Mouse (Mus musculus) heart, embryonic 10.5 days (tissue): Measurements from ENCODE around the gene Tmco3. TPM values are rescaled to one million over a fixed set of nuclear protein-coding genes. Genes with fewer than 3 reads are reported as not detected.
"Not testable (repeated sequence)": the region's sequence is repeated elsewhere in the genome, so short reads cannot be mapped to it uniquely, and the experiment has no call there.

Experiments
- DNase-seq: peaks from one replicate; pipeline ENCODE4 v3.0.0-alpha.2; 2017; ENCODE audit warnings: low spot score
- H3K27ac ChIP-seq: fragments of 300-500 bp; sonication (generic); 2 replicates; pipeline ENCODE4 v1.5.1; 2016; ENCODE audit warnings: mild to moderate bottlenecking
- H3K27me3 ChIP-seq: fragments of 300-500 bp; sonication (generic); 2 replicates; pipeline ENCODE4 v1.6.1; 2016; ENCODE audit warnings: mild to moderate bottlenecking; ENCODE audit not compliant: poor library complexity, insufficient read depth, severe bottlenecking
- H3K36me3 ChIP-seq: fragments of 300-500 bp; sonication (generic); 2 replicates; pipeline ENCODE4 v1.6.1; 2016; ENCODE audit warnings: mild to moderate bottlenecking, moderate library complexity
- H3K4me1 ChIP-seq: fragments of 300-500 bp; sonication (generic); 2 replicates; pipeline ENCODE4 v1.6.1; 2016; ENCODE audit warnings: mild to moderate bottlenecking
- H3K4me3 ChIP-seq: fragments of 300-500 bp; sonication (generic); 2 replicates; pipeline ENCODE4 v1.5.1; 2016; ENCODE audit warnings: mild to moderate bottlenecking, moderate library complexity
- H3K9me3 ChIP-seq: fragments of 300-500 bp; sonication (generic); 2 replicates; pipeline ENCODE4 v1.6.1; 2016; ENCODE audit warnings: mild to moderate bottlenecking, moderate library complexity
- WGBS: fragments of 180-500 bp; shearing (Covaris S2); methylation state at CpG from one replicate; pipeline ENCODE4 v1.1.7; 2016; 5-methylcytosine and 5-hydroxymethylcytosine counted together
- polyA plus RNA-seq: library from polyadenylated mRNA; unstranded; fragments of >200 nt; fragmentation: Nextera tagmentation; extraction: Ambion mirVana; gene quantifications from 2 replicates; pipeline ENCODE4 v1.2.1, GENCODE M21; 2016

The Tmco3 gene
- polyA plus RNA-seq, 1 experiment from 2014 or later = 39.6 TPM

DNA sequence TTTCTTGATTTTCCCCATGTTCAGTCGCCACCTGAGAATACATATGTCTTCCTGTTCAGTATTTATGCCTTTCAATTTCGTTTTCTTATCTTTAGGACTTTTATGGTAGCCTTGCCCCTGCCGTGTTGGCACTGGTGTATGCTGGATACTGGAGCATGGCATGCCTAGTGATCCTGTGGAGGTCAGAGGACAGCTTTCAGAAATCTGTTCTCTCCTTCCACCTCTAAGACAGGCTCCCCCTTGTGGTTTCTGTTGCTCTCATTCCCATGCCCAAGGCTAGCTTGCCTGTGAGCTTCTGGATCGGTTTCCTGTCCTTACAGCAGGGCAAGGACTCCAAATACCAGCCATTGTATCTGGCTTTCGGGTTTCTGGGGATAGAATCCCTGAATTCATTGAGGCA, 38.6 kb downstream of the Tmco3 start:
- DNase-seq = no peak
- no peak overlapping the region for H3K27ac ChIP-seq
- no peak overlapping the region for H3K4me3 ChIP-seq
- H3K4me1 ChIP-seq = no peaks in the 10 kb centered on the region
- 35% methylated on average over 5 of the region's 5 CpGs for WGBS
- peaks cover 9% of the 10 kb centered on the region for H3K36me3 ChIP-seq
- H3K9me3 ChIP-seq = no peaks in the 10 kb centered on the region
- H3K27me3 ChIP-seq = no peaks in the 10 kb centered on the region

DNA sequence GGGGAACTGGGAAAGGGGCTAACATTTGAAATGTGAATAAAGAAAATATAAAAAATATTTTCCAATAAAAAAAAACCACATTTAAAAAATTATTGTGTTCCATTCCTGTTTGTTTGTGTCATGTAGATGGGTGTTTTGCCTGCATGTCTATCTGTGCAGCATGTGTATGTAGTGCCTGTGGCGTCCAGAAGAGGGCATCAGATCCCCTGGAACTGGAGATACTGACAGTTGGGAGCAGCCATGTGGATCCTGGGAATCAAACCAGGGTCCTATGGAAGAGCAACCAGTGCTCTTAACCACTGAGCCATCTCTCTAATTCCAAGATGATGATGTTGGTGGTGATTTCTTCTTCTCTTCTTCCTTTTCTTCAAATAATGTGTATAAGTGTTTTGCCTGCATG, 46.7 kb downstream of the Tmco3 start:
- Histone ChIP-seq H3K4me1 (0 out of 2 replicates have a peak, but pooled peaks cover 4% of the 10 kb centered on the region), H3K27ac (no peak overlapping the region), H3K36me3 (no peaks in the 10 kb centered on the region), H3K4me3 (no peak overlapping the region), H3K27me3 (no peaks in the 10 kb centered on the region), H3K9me3 (no peaks in the 10 kb centered on the region)
- WGBS = 51% methylated on average over 1 of the region's 1 CpGs
- DNase-seq = no peak

GRCm38 (mm10) chr8:13337245-13337644, 49.3 kb downstream of the Tmco3 start:
- H3K36me3 ChIP-seq = peaks cover 19% of the 10 kb centered on the region
- H3K4me1 ChIP-seq = peaks cover 23% of the 10 kb centered on the region
- not testable (repeated sequence) for H3K27me3 ChIP-seq, H3K9me3 ChIP-seq, DNase-seq, H3K27ac ChIP-seq, H3K4me3 ChIP-seq
- WGBS = 79% methylated on average over 6 of the region's 6 CpGs

- Histone ChIP-seq H3K4me3 (peak overlapping the region; percentile 94), H3K27me3 (no peaks in the 10 kb centered on the region), H3K9me3 (no peaks in the 10 kb centered on the region), H3K36me3 (peaks cover 24% of the 10 kb centered on the region), H3K27ac (peak overlapping the region; percentile 97), H3K4me1 (peaks cover 27% of the 10 kb centered on the region)
- no peak for DNase-seq
- WGBS = 73% methylated on average over 3 of the region's 3 CpGs
Observed at GRCm38 (mm10) chr8:13337678-13338077, 49.7 kb downstream of the Tmco3 start.

DNA sequence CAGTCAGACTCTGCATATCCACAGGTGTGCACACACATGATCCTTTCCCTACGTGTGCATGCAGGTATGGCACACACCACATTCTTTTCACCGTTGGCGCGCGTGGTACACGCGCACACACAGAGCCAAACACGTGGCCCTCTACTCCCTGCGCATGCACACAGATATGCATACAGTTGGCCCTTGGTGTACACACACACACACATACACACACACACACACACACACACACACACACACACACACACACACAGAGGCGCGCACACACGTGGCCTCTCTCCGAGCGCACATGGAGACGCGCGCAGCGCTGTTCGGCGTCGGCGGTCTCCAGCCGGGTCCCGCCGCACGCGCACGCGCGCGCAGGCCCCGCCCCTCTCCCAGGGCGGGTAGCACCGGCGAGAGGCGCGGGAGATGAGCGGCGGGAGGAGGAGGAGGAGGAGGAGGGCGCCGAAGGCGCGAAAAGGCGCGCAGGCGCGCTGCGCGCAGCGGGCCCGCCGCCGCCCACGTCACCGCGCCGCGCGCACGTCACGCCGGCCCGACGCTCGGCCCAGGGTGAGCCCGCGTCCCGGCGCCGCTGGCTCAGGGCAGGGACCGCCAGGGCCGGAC, 50.4 kb downstream of the Tmco3 start, which contains the start of gene Tfdp1:
TSS of gene Tfdp1 (plus strand) at position 497 of the 606 bp plus-strand sequence.
- DNase-seq = peak; percentile 92
- H3K36me3 ChIP-seq = peaks cover 31% of the 10 kb centered on the region
- H3K9me3 ChIP-seq = no peaks in the 10 kb centered on the region
- peak within 1 kb of the TSS; percentile 97 for H3K27ac ChIP-seq
- WGBS = 2% methylated on average over 50 of the region's 72 CpGs
- peaks cover 27% of the 10 kb centered on the region for H3K4me1 ChIP-seq
- H3K4me3 ChIP-seq = peak within 1 kb of the TSS; percentile 94
- no peaks in the 10 kb centered on the region for H3K27me3 ChIP-seq

DNA sequence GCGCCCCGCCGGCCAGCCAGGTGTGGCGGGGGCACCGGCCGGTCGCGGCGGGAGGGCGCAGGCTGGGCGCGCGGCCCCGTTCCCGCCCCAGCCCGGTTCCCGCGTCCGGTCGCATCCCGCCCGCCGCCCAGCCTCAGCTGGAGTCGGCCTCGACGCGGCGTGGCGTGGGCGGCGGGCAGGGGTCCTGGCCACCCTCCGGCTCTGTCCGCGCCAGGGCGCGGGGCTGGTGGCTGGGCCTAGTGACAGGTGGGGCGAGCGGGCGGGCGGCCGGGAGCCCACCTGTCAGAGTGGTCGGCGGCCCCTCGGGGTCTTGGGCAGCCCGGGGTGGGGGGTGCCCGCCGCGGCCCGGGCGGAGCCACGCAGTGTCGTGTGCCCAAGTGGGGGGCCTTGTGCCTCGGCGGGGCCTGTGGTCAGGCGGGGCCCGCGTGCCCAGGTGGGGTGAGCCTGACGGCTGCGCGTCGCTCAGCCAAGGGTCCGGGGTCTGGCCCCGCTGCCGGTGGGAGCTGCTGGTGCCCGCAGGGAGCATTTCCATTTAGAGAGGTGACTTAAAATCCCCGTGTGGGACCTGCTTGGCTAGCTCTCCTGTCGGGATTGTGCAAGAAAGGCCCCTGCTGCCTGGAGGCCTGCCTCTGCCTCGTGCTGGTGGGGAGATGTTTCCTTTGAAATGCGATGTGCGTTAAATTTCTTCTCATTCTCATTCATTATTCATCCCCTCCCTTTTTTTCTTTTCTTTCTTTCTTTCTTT, 51.1 kb downstream of the Tmco3 start:
- peak overlapping the region; percentile 94 for H3K4me3 ChIP-seq
- peaks cover 27% of the 10 kb centered on the region for H3K4me1 ChIP-seq
- H3K36me3 ChIP-seq = peaks cover 38% of the 10 kb centered on the region
- H3K9me3 ChIP-seq = no peaks in the 10 kb centered on the region
- peak overlapping the region; percentile 97 for H3K27ac ChIP-seq
- WGBS = 2% methylated on average over 70 of the region's 70 CpGs
- DNase-seq = peak; percentile 81
- H3K27me3 ChIP-seq = no peaks in the 10 kb centered on the region

DNA sequence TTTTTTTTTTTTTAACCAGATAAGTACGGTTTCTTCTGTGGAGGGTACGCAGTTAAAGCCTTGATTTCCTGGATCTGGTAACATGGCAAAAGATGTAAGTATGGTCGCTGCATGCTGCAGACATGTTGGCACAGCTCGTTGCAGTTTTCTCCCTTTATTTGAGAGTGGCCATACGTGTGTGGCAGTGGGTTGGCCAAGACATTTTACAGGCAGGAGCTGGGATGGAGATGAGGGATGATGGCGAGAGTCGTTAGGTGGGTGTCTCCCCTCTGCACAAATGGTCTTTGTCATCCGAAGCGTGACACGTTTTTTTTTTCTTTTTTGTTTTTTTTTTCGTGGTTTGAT, 51.6 kb downstream of the Tmco3 start:
- Histone ChIP-seq H3K4me1 (peaks cover 27% of the 10 kb centered on the region), H3K4me3 (peak overlapping the region; percentile 94), H3K36me3 (peaks cover 43% of the 10 kb centered on the region), H3K27me3 (no peaks in the 10 kb centered on the region), H3K27ac (no peak overlapping the region), H3K9me3 (no peaks in the 10 kb centered on the region)
- no peak for DNase-seq
- WGBS = 15% methylated on average over 11 of the region's 11 CpGs

DNA sequence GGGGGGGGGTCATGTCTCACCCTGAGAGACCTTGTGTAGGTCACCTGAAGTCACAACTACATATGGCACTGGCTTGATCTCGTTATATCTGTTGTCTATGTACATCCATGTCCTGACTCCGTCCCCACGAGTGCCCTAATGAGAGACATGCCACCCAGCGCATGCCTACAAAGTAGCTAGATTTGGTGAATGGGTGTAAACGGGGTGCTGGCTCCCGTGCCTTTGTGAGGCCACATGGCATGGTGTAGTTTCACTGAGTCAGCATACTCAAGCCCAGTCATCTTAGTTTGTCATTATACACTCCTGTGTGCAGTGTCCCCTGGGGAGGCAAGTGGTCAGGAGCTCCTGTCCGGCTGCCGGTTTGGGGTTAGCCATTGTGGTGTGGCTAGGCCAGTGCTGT, 52.7 kb downstream of the Tmco3 start:
- H3K27ac ChIP-seq = 0 out of 2 replicates have a peak overlapping the region, but pooled peaks have one; percentile 6
- peaks cover 53% of the 10 kb centered on the region for H3K36me3 ChIP-seq
- peaks cover 29% of the 10 kb centered on the region for H3K4me1 ChIP-seq
- peak overlapping the region; percentile 7; the same call in 1 of the 2 replicates for H3K4me3 ChIP-seq
- WGBS = 92% methylated on average over 8 of the region's 8 CpGs
- H3K9me3 ChIP-seq = no peaks in the 10 kb centered on the region
- DNase-seq = no peak
- no peaks in the 10 kb centered on the region for H3K27me3 ChIP-seq

- no peaks in the 10 kb centered on the region for H3K9me3 ChIP-seq
- H3K27ac ChIP-seq = no peak overlapping the region
- DNase-seq = no peak
- 75% methylated on average over 2 of the region's 2 CpGs for WGBS
- peaks cover 70% of the 10 kb centered on the region for H3K36me3 ChIP-seq
- H3K4me3 ChIP-seq = no peak overlapping the region
- H3K27me3 ChIP-seq = no peaks in the 10 kb centered on the region
- peaks cover 36% of the 10 kb centered on the region for H3K4me1 ChIP-seq
Observed at GRCm38 (mm10) chr8:13342340-13342739, 54.4 kb downstream of the Tmco3 start.

DNA sequence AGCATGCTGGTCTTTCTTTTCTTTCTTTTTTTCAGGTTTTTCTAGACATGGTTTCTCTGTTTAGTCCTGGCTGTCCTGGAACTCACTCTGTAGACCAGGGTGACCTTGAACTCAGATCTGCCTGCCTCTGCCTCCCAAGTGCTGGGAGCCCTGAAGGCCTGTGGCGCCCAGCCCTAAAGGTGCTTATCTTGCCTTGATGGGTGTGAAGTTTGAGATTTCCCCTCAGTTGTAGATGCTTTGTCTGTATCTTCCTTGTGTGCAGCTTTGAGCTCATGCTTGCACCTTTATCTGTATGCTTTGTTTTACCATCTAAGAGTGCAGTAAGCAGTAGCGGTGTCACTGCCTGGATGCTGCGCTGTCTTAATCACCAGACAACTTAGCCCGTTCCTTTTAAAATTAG, 55.1 kb downstream of the Tmco3 start:
- Histone ChIP-seq H3K4me3 (no peak overlapping the region), H3K36me3 (peaks cover 78% of the 10 kb centered on the region), H3K27me3 (no peaks in the 10 kb centered on the region), H3K27ac (no peak overlapping the region), H3K9me3 (no peaks in the 10 kb centered on the region), H3K4me1 (peaks cover 33% of the 10 kb centered on the region)
- DNase-seq = no peak
- WGBS = 86% methylated on average over 4 of the region's 4 CpGs

DNA sequence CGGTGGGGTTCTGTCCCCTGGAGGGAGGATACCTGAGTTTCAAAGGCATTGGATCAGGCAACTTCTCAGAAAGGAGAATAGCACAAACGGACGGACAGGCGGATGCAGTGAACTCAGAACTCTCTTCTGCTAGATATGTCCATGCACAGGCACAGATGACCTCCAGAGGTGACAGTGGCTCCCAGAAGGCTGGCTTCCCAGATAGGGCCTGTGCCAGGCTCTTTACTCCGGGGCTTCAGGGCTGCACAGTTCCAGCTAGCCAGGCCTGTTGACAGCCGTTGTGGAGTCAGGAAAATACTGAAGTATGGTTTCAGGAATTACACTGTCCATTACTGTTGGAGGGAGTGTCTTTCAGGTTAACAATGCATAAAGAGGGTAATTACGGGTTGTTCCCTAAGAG, 62.1 kb downstream of the Tmco3 start:
- Histone ChIP-seq H3K4me1 (peaks cover 55% of the 10 kb centered on the region), H3K4me3 (no peak overlapping the region), H3K27me3 (no peaks in the 10 kb centered on the region), H3K9me3 (no peaks in the 10 kb centered on the region), H3K36me3 (peaks cover 99% of the 10 kb centered on the region), H3K27ac (no peak overlapping the region)
- no peak for DNase-seq
- WGBS = 81% methylated on average over 7 of the region's 7 CpGs

DNA sequence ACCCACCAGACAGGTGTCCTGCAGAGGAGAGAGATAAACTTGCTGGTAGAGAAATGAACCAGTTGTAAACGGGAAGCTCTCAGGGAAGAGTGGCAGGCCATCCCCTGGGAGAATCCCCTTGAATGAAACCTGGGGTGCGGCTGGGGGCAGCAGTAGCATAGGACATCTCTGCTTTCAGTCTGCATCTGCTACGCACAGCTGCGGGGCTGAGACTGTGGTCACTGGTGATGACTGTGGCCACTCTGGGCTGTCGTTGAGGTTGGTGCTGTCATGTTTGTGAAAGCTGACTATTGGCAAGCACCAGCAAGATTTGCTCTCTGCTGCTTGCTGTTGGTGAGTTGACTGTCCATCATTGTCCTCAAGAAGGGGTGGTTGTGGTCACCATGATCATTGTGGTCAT, 63.6 kb downstream of the Tmco3 start:
- WGBS = 77% methylated on average over 5 of the region's 5 CpGs

GRCm38 (mm10) chr8:13352601-13353000, 64.6 kb downstream of the Tmco3 start:
- no peak overlapping the region for H3K4me3 ChIP-seq
- 89% methylated on average over 8 of the region's 8 CpGs for WGBS

More for the DNA sequence above, 63.6 kb downstream of the Tmco3 start:
- no peak for DNase-seq
- Histone ChIP-seq H3K4me3 (no peak overlapping the region), H3K27ac (no peak overlapping the region), H3K36me3 (peaks cover 99% of the 10 kb centered on the region), H3K27me3 (no peaks in the 10 kb centered on the region), H3K4me1 (peaks cover 52% of the 10 kb centered on the region), H3K9me3 (no peaks in the 10 kb centered on the region)

More at GRCm38 (mm10) chr8:13352601-13353000, 64.6 kb downstream of the Tmco3 start:
- Histone ChIP-seq H3K27ac (no peak overlapping the region), H3K9me3 (no peaks in the 10 kb centered on the region), H3K27me3 (no peaks in the 10 kb centered on the region), H3K36me3 (peaks cover 99% of the 10 kb centered on the region), H3K4me1 (peaks cover 54% of the 10 kb centered on the region)
- no peak for DNase-seq
